Mouse (Mus musculus) small intestine, adult 2 months (tissue): Measurements from ENCODE around the gene Prmt1.

ENCODE experiments used
- CTCF ChIP-seq: fragments of 200-500 bp; IDR thresholded peaks from 2 replicates; pipeline ENCODE4 v1.5.1; 2012; ENCODE audit warnings: low read depth, mild to moderate bottlenecking, control low read depth, inconsistent platforms, low read length, moderate library complexity, mixed read lengths; ENCODE audit not compliant: insufficient replicate concordance, insufficient read length; ENCODE audit errors: extremely low read depth
- POLR2A ChIP-seq: fragments of 200-500 bp; IDR thresholded peaks from 2 replicates; pipeline ENCODE4 v1.6.1; 2012; ENCODE audit warnings: low read depth, mild to moderate bottlenecking, control low read depth, inconsistent platforms, low read length, moderate library complexity

- TF ChIP-seq CTCF (no peak), POLR2A (no peak)
These were observed 44.5 kb upstream of the Prmt1 start for GRCm38 (mm10) chr7:45030857-45031256.
